Comparison of ENCODE assay signal across 21 mouse cellular contexts in the genomic region with DNA sequence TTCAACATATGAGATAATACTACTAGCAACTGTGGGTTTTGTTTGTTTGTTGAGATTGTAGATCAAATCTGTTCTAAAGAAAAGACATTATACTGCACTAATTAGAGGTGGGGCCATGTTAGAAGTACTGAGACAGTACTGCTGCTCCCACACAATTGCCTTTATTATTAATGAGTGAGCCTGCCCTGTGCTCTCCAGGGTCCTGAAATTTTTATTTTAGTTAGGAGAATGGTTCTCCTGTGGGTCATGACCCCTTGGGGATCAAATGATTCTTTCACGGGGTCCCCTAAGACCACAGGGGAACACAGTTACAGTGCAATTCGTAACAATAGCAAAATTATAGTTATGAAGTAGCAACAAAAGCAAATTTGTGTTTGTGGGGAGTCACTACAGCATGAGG.
DNase-seq lines count a peak whose midpoint lies in the region; ATAC-seq and TF ChIP-seq lines count a peak whose summit lies in the region.
"Had no signal": no experiment of that assay in that cellular context is flagged by ENCODE, and none has a peak within 500 bp of the region (broad histone marks: within the 10 kb centered on the region; RNA-seq: fewer than 3 reads in every experiment).

No protein-coding gene starts in this region.

- H3K4me3 ChIP-seq in embryonic facial prominence, embryonic 11.5 days (ENCODE audit: low read depth, low read length): no peak overlapping the region
- no peak overlapping the region for H3K4me3 ChIP-seq in embryonic facial prominence, embryonic 10.5 days
- H3K4me3 ChIP-seq in limb, embryonic 14.5 days (replicated peaks; ENCODE audit: low read length): no peak overlapping the region
- no peak overlapping the region for H3K4me3 ChIP-seq in limb, embryonic 10.5 days
- H3K4me3 ChIP-seq in MEL (ENCODE audit: control insufficient read depth in 1 of 2, insufficient read depth in 1 of 2, low read depth in 2 of 2, low read length in 2 of 2): no peak overlapping the region
- H3K4me3 ChIP-seq in embryonic facial prominence, embryonic 14.5 days (ENCODE audit: low read depth, low read length): no peak overlapping the region
- H3K4me3 ChIP-seq: embryonic facial prominence, embryonic 15.5 days; erythroblast, embryonic 14.5 days; forebrain, embryonic 10.5 days; forebrain, embryonic 15.5 days; heart, embryonic 12.5 days; hindbrain, embryonic 10.5 days had no signal

- TF ChIP-seq POLR2A in limb, embryonic 14.5 days (IDR thresholded peaks at IDR 0.05; ENCODE audit: borderline replicate concordance, extremely low read depth, insufficient read depth, insufficient read length): no peak
- TF ChIP-seq POLR2A in MEL (IDR thresholded peaks at IDR 0.05; ENCODE audit: control insufficient read depth in 1 of 2, insufficient read depth in 1 of 2, low read depth in 1 of 2, low read length in 2 of 2, poor library complexity in 1 of 2): no peak

- H3K36me3 ChIP-seq in embryonic facial prominence, embryonic 11.5 days (replicated peaks; ENCODE audit: control insufficient read depth, insufficient read depth, low read depth, low read length): no peaks in the 10 kb centered on the region
- no peaks in the 10 kb centered on the region for H3K36me3 ChIP-seq in embryonic facial prominence, embryonic 10.5 days (replicated peaks)
- H3K36me3 ChIP-seq in limb, embryonic 14.5 days (ENCODE audit: control insufficient read depth, insufficient read depth, low read length): no peaks in the 10 kb centered on the region
- no peaks in the 10 kb centered on the region for H3K36me3 ChIP-seq in limb, embryonic 10.5 days
- H3K36me3 ChIP-seq in MEL (ENCODE audit: control insufficient read depth in 1 of 2, insufficient read depth in 2 of 2, low read length in 2 of 2): no peaks in the 10 kb centered on the region
- no peaks in the 10 kb centered on the region for H3K36me3 ChIP-seq in embryonic facial prominence, embryonic 14.5 days (ENCODE audit: control insufficient read depth, insufficient read depth, low read length)
- H3K36me3 ChIP-seq: embryonic facial prominence, embryonic 15.5 days; forebrain, embryonic 10.5 days; forebrain, embryonic 15.5 days; heart, embryonic 12.5 days; hindbrain, embryonic 10.5 days had no signal

- no peaks in the 10 kb centered on the region for H3K4me1 ChIP-seq in embryonic facial prominence, embryonic 11.5 days (ENCODE audit: control insufficient read depth, insufficient read depth, low read length)
- H3K4me1 ChIP-seq in embryonic facial prominence, embryonic 10.5 days: no peaks in the 10 kb centered on the region
- H3K4me1 ChIP-seq in limb, embryonic 14.5 days (ENCODE audit: control insufficient read depth, insufficient read depth, low read length): no peaks in the 10 kb centered on the region
- no peaks in the 10 kb centered on the region for H3K4me1 ChIP-seq in limb, embryonic 10.5 days
- no peaks in the 10 kb centered on the region for H3K4me1 ChIP-seq in MEL (ENCODE audit: control insufficient read depth in 1 of 2, insufficient read depth in 2 of 2, low read length in 2 of 2)
- no peaks in the 10 kb centered on the region for H3K4me1 ChIP-seq in embryonic facial prominence, embryonic 14.5 days (ENCODE audit: control insufficient read depth, insufficient read depth, low read length)
- H3K4me1 ChIP-seq: embryonic facial prominence, embryonic 15.5 days; heart, embryonic 12.5 days; hindbrain, embryonic 10.5 days had no signal

- no peak for TF ChIP-seq CTCF in MEL (IDR thresholded peaks at IDR 0.05 in 2 of 3, conservative IDR thresholded peaks at IDR 0.05 in 1 of 3; ENCODE audit: control insufficient read depth in 1 of 3, insufficient read depth in 1 of 3, low read depth in 2 of 3, low read length in 3 of 3, poor library complexity in 1 of 3, severe bottlenecking in 1 of 3)

- H3K9ac ChIP-seq in embryonic facial prominence, embryonic 11.5 days (replicated peaks; ENCODE audit: low read length): no peak overlapping the region
- H3K9ac ChIP-seq in limb, embryonic 14.5 days (ENCODE audit: low read depth, low read length, severe bottlenecking): no peak overlapping the region
- no peak overlapping the region for H3K9ac ChIP-seq in MEL (ENCODE audit: control insufficient read depth, low read depth, low read length, poor library complexity, severe bottlenecking)
- H3K9ac ChIP-seq in embryonic facial prominence, embryonic 14.5 days (ENCODE audit: low read depth, low read length): no peak overlapping the region
- H3K9ac ChIP-seq: embryonic facial prominence, embryonic 15.5 days; forebrain, embryonic 15.5 days; heart, embryonic 12.5 days had no signal

- H3K4me2 ChIP-seq in embryonic facial prominence, embryonic 11.5 days (ENCODE audit: low read depth, low read length): no peak overlapping the region
- H3K4me2 ChIP-seq in limb, embryonic 14.5 days (replicated peaks; ENCODE audit: low read depth, low read length, severe bottlenecking): no peak overlapping the region
- H3K4me2 ChIP-seq in embryonic facial prominence, embryonic 14.5 days (ENCODE audit: low read depth, low read length): no peak overlapping the region
- H3K4me2 ChIP-seq: embryonic facial prominence, embryonic 15.5 days; forebrain, embryonic 15.5 days; heart, embryonic 12.5 days had no signal

- TF ChIP-seq EP300 in MEL (IDR thresholded peaks at IDR 0.05; ENCODE audit: low read depth in 1 of 2, low read length in 2 of 2): no peak

- no peak overlapping the region for H3K27ac ChIP-seq in embryonic facial prominence, embryonic 11.5 days (replicated peaks; ENCODE audit: low read depth, low read length)
- no peak overlapping the region for H3K27ac ChIP-seq in embryonic facial prominence, embryonic 10.5 days (replicated peaks)
- H3K27ac ChIP-seq in limb, embryonic 14.5 days (replicated peaks; ENCODE audit: low read depth, low read length): no peak overlapping the region
- no peak overlapping the region for H3K27ac ChIP-seq in limb, embryonic 10.5 days
- H3K27ac ChIP-seq in MEL (ENCODE audit: control insufficient read depth, low read depth, low read length): no peak overlapping the region
- no peak overlapping the region for H3K27ac ChIP-seq in embryonic facial prominence, embryonic 14.5 days (replicated peaks; ENCODE audit: low read depth, low read length)
- H3K27ac ChIP-seq: embryonic facial prominence, embryonic 15.5 days; forebrain, embryonic 10.5 days; forebrain, embryonic 15.5 days; hindbrain, embryonic 10.5 days had no signal

- no peak for ATAC-seq in embryonic facial prominence, embryonic 11.5 days (replicated peaks; ENCODE audit: insufficient number of reproducible peaks, low FRiP score, low TSS enrichment, low read depth)
- no peak for ATAC-seq in limb, embryonic 14.5 days (ENCODE audit: low FRiP score, low read depth)
- peak; percentile 50; the same call in 1 of the 2 replicates for ATAC-seq in embryonic facial prominence, embryonic 14.5 days (ENCODE audit: low read depth)
- ATAC-seq: forebrain, embryonic 15.5 days; hindbrain, embryonic 16.5 days had no signal

- no peaks in the 10 kb centered on the region for H3K27me3 ChIP-seq in embryonic facial prominence, embryonic 11.5 days (ENCODE audit: control insufficient read depth, insufficient read depth, low read length)
- H3K27me3 ChIP-seq in embryonic facial prominence, embryonic 10.5 days (replicated peaks; ENCODE audit: low read depth, poor library complexity, severe bottlenecking): no peaks in the 10 kb centered on the region
- no peaks in the 10 kb centered on the region for H3K27me3 ChIP-seq in limb, embryonic 14.5 days (ENCODE audit: control insufficient read depth, insufficient read depth, low read length)
- H3K27me3 ChIP-seq in limb, embryonic 10.5 days (ENCODE audit: low read depth, poor library complexity, severe bottlenecking): no peaks in the 10 kb centered on the region
- H3K27me3 ChIP-seq in MEL (ENCODE audit: control insufficient read depth in 1 of 2, insufficient read depth in 2 of 2, low read length in 2 of 2): no peaks in the 10 kb centered on the region
- no peaks in the 10 kb centered on the region for H3K27me3 ChIP-seq in embryonic facial prominence, embryonic 14.5 days (replicated peaks; ENCODE audit: control insufficient read depth, insufficient read depth, low read length)
- H3K27me3 ChIP-seq: embryonic facial prominence, embryonic 15.5 days; forebrain, embryonic 15.5 days; heart, embryonic 12.5 days had no signal

- WGBS in embryonic facial prominence, embryonic 11.5 days: 35% methylated on average over 2 of the region's 2 CpGs
- 52% methylated on average over 2 of the region's 2 CpGs for WGBS in embryonic facial prominence, embryonic 10.5 days
- 42% methylated on average over 2 of the region's 2 CpGs for WGBS in limb, embryonic 14.5 days
- WGBS in limb, embryonic 10.5 days: 45% methylated on average over 2 of the region's 2 CpGs
- WGBS in embryonic facial prominence, embryonic 14.5 days: 32% methylated on average over 2 of the region's 2 CpGs

- TF ChIP-seq RAD21 in MEL (IDR thresholded peaks at IDR 0.05; ENCODE audit: low read depth, low read length): no peak

- no peaks in the 10 kb centered on the region for H3K9me3 ChIP-seq in embryonic facial prominence, embryonic 11.5 days (replicated peaks; ENCODE audit: control insufficient read depth, low read length)
- no peaks in the 10 kb centered on the region for H3K9me3 ChIP-seq in embryonic facial prominence, embryonic 10.5 days
- no peaks in the 10 kb centered on the region for H3K9me3 ChIP-seq in limb, embryonic 14.5 days (ENCODE audit: control insufficient read depth, low read length)
- H3K9me3 ChIP-seq in limb, embryonic 10.5 days (replicated peaks): no peaks in the 10 kb centered on the region
- no peaks in the 10 kb centered on the region for H3K9me3 ChIP-seq in MEL (replicated peaks; ENCODE audit: insufficient read depth, low read length)
- no peaks in the 10 kb centered on the region for H3K9me3 ChIP-seq in embryonic facial prominence, embryonic 14.5 days (ENCODE audit: control insufficient read depth, low read length)
- H3K9me3 ChIP-seq: embryonic facial prominence, embryonic 15.5 days; forebrain, embryonic 10.5 days; forebrain, embryonic 15.5 days; heart, embryonic 12.5 days; hindbrain, embryonic 10.5 days had no signal

- no peaks in the 10 kb centered on the region for H3K79me2 ChIP-seq in MEL (ENCODE audit: control insufficient read depth, insufficient read depth, low read length, poor library complexity)

- DNase-seq in embryonic facial prominence, embryonic 11.5 days (ENCODE audit: low spot score): peak; percentile 51
- DNase-seq in embryonic facial prominence, embryonic 10.5 days (ENCODE audit: low spot score): no peak
- peak; percentile 12 for DNase-seq in limb, embryonic 14.5 days (ENCODE audit: low spot score)
- no peak for DNase-seq in limb, embryonic 10.5 days (ENCODE audit: low spot score)
- peak; percentile 2 for DNase-seq in MEL (ENCODE audit: low read depth, low spot score)
- DNase-seq in embryonic facial prominence, embryonic 14.5 days (ENCODE audit: low spot score): peak; percentile 30
- no peak for DNase-seq in urinary bladder, postnatal 36 days (ENCODE audit: low spot score in 2 of 2)
- no peak for DNase-seq in left cerebral cortex, adult 9 months (ENCODE audit: low spot score in 2 of 2)
- DNase-seq: adrenal gland, adult 8-10 months; adrenal gland, postnatal 36 days; cerebellum, adult 2 months; cerebellum, postnatal 14 days; gastrocnemius, postnatal 10 days; kidney, adult 11 months had no signal

TF ChIP-seq in MEL, 35 proteins besides CTCF, POLR2A, EP300 and RAD21 (continues in another document):
- TF ChIP-seq SIN3A (IDR thresholded peaks at IDR 0.05; ENCODE audit: low read length) (no peak), NRF1 (IDR thresholded peaks at IDR 0.05; ENCODE audit: insufficient read depth, low read depth, low read length, poor library complexity, severe bottlenecking) (no peak)

Comparison
In these comparisons a context has a peak if more than half of its experiments do, and no peak if none do; other contexts are left out.
1. DNase-seq: peak in embryonic facial prominence, embryonic 11.5 days (single experiment), limb, embryonic 14.5 days (single experiment), MEL (single experiment) and embryonic facial prominence, embryonic 14.5 days (single experiment); none in embryonic facial prominence, embryonic 10.5 days (single experiment), limb, embryonic 10.5 days (single experiment), urinary bladder, postnatal 36 days (0 of 2) and left cerebral cortex, adult 9 months (0 of 2).